Mouse (Mus musculus) hindbrain, embryonic 16.5 days (tissue): ENCODE measurements around the gene Maff. TPM values are rescaled to one million over a fixed set of nuclear protein-coding genes. Genes with fewer than 3 reads are reported as not detected.
A peak's percentile ranks its signal among the peaks of the same experiment; 100 is the strongest.

Experiments
- ATAC-seq: fragments of 200-750 bp; cut with Nextera tagmentation; 2 replicates; pipeline ENCODE4 v1.8.0; 2017; ENCODE audit warnings: moderate TSS enrichment, moderate library complexity
- H3K27ac ChIP-seq: fragments of 300-500 bp; sonication (generic); 2 replicates; pipeline ENCODE4 v1.5.1; 2014; ENCODE audit warnings: low read depth, mild to moderate bottlenecking, control low read depth, low read length, moderate library complexity
- H3K27me3 ChIP-seq: fragments of 300-500 bp; sonication (generic); replicated peaks from 2 replicates; pipeline ENCODE4 v1.6.1; 2014; ENCODE audit warnings: low read length; ENCODE audit not compliant: control insufficient read depth, insufficient read depth
- H3K36me3 ChIP-seq: fragments of 300-500 bp; sonication (generic); 2 replicates; pipeline ENCODE4 v1.6.1; 2014; ENCODE audit warnings: mild to moderate bottlenecking, low read length, moderate library complexity, mixed read lengths; ENCODE audit not compliant: control insufficient read depth, insufficient read depth
- H3K4me1 ChIP-seq: fragments of 300-500 bp; sonication (generic); 2 replicates; pipeline ENCODE4 v1.6.1; 2014; ENCODE audit warnings: low read depth, low read length; ENCODE audit not compliant: control insufficient read depth, insufficient read depth
- H3K4me2 ChIP-seq: fragments of 300-500 bp; sonication (generic); 2 replicates; pipeline ENCODE4 v1.6.1; 2014; ENCODE audit warnings: mild to moderate bottlenecking, low read length, control low read depth, moderate library complexity
- H3K4me3 ChIP-seq: fragments of 300-500 bp; sonication (generic); 2 replicates; pipeline ENCODE4 v1.5.1; 2014; ENCODE audit warnings: mild to moderate bottlenecking, low read length, control low read depth, moderate library complexity
- H3K9ac ChIP-seq: fragments of 300-500 bp; sonication (generic); 2 replicates; pipeline ENCODE4 v1.6.1; 2014; ENCODE audit warnings: low read depth, mild to moderate bottlenecking, control low read depth, low read length, moderate library complexity
- H3K9me3 ChIP-seq: fragments of 300-500 bp; sonication (generic); 2 replicates; pipeline ENCODE4 v1.6.1; 2014; ENCODE audit warnings: mild to moderate bottlenecking, low read length, moderate library complexity; ENCODE audit not compliant: control insufficient read depth
- WGBS: fragments of 180-500 bp; shearing (Covaris S2); extraction: QIAGEN DNeasy Blood & Tissue Kit; methylation state at CpG from one replicate; pipeline ENCODE4 v1.1.7; 2014; 5-methylcytosine and 5-hydroxymethylcytosine counted together
- polyA plus RNA-seq: library from polyadenylated mRNA; unstranded; fragments of >200 nt; fragmentation: Nextera tagmentation; extraction: Ambion mirVana; gene quantifications from 2 replicates; pipeline ENCODE4 v1.2.1, GENCODE M21; 2015

Gene Maff
- polyA plus RNA-seq, 1 experiment from 2014 or later: 1.2 TPM

- Histone ChIP-seq H3K4me1 (peaks cover 11% of the 10 kb centered on the region), H3K27ac (peak overlapping the region; percentile 62), H3K9me3 (no peaks in the 10 kb centered on the region), H3K36me3 (peaks cover 4% of the 10 kb centered on the region), H3K27me3 (0 out of 2 replicates have a peak, but pooled peaks cover 5% of the 10 kb centered on the region), H3K4me3 (peak overlapping the region; percentile 49), H3K9ac (peak overlapping the region; percentile 69), H3K4me2 (peak overlapping the region; percentile 99)
- peak; percentile 74 for ATAC-seq
- under 1% methylated on average over 67 of the region's 77 CpGs for WGBS
Measured at GRCm38 (mm10) chr15:79357036-79357911, 10.9 kb downstream of the Maff start.

GRCm38 (mm10) chr15:79357974-79358690, 11.7 kb downstream of the Maff start:
- Histone ChIP-seq H3K9ac (no peak overlapping the region; the same call in 1 of the 2 replicates), H3K4me2 (peak overlapping the region; percentile 99), H3K36me3 (peaks cover 9% of the 10 kb centered on the region), H3K9me3 (no peaks in the 10 kb centered on the region), H3K4me1 (peaks cover 11% of the 10 kb centered on the region), H3K4me3 (peak overlapping the region; percentile 49; the same call in 1 of the 2 replicates), H3K27me3 (0 out of 2 replicates have a peak, but pooled peaks cover 5% of the 10 kb centered on the region), H3K27ac (no peak overlapping the region)
- 37% methylated on average over 12 of the region's 12 CpGs for WGBS
- no peak; the same call in 1 of the 2 replicates for ATAC-seq

- Histone ChIP-seq H3K9ac (no peak overlapping the region), H3K4me1 (peaks cover 11% of the 10 kb centered on the region), H3K9me3 (no peaks in the 10 kb centered on the region), H3K27ac (no peak overlapping the region), H3K4me2 (no peak overlapping the region), H3K27me3 (0 out of 2 replicates have a peak, but pooled peaks cover 5% of the 10 kb centered on the region), H3K4me3 (no peak overlapping the region), H3K36me3 (peaks cover 20% of the 10 kb centered on the region)
- WGBS: 40% methylated on average over 6 of the region's 6 CpGs
- no peak for ATAC-seq
Measured at GRCm38 (mm10) chr15:79359954-79360353, 13.5 kb downstream of the Maff start.

- Histone ChIP-seq H3K27ac (no peak overlapping the region), H3K9ac (no peak overlapping the region), H3K4me1 (peaks cover 11% of the 10 kb centered on the region), H3K27me3 (0 out of 2 replicates have a peak, but pooled peaks cover 5% of the 10 kb centered on the region), H3K9me3 (no peaks in the 10 kb centered on the region), H3K4me3 (no peak overlapping the region), H3K36me3 (peaks cover 24% of the 10 kb centered on the region), H3K4me2 (no peak overlapping the region)
- no peak for ATAC-seq
- 71% methylated on average over 7 of the region's 7 CpGs for WGBS
Measured at GRCm38 (mm10) chr15:79360371-79360770, 13.9 kb downstream of the Maff start.

- Histone ChIP-seq H3K36me3 (peaks cover 29% of the 10 kb centered on the region), H3K4me3 (no peak overlapping the region), H3K27ac (no peak overlapping the region), H3K9ac (no peak overlapping the region), H3K4me1 (peaks cover 11% of the 10 kb centered on the region), H3K4me2 (no peak overlapping the region), H3K27me3 (0 out of 2 replicates have a peak, but pooled peaks cover 5% of the 10 kb centered on the region), H3K9me3 (no peaks in the 10 kb centered on the region)
- no peak for ATAC-seq
- whole genome bisulfite sequencing: 71% methylated on average over 4 of the region's 4 CpGs
Measured at GRCm38 (mm10) chr15:79361023-79361422, 14.6 kb downstream of the Maff start.

- no peak overlapping the region for H3K4me2 ChIP-seq
- no peak for ATAC-seq
- no peak overlapping the region for H3K27ac ChIP-seq
- H3K9me3 ChIP-seq: no peaks in the 10 kb centered on the region
- WGBS: 77% methylated on average over 6 of the region's 6 CpGs
- H3K4me3 ChIP-seq: no peak overlapping the region
- H3K9ac ChIP-seq: no peak overlapping the region
- H3K27me3 ChIP-seq: no peaks in the 10 kb centered on the region
- H3K4me1 ChIP-seq: no peaks in the 10 kb centered on the region
- H3K36me3 ChIP-seq: peaks cover 31% of the 10 kb centered on the region
Measured at GRCm38 (mm10) chr15:79364120-79364519, 17.7 kb downstream of the Maff start.

- Histone ChIP-seq H3K9me3 (no peaks in the 10 kb centered on the region), H3K27me3 (no peaks in the 10 kb centered on the region), H3K4me3 (no peak overlapping the region), H3K4me1 (no peaks in the 10 kb centered on the region), H3K27ac (no peak overlapping the region), H3K9ac (no peak overlapping the region), H3K4me2 (no peak overlapping the region), H3K36me3 (peaks cover 35% of the 10 kb centered on the region)
- no peak for ATAC-seq
- WGBS: 98% methylated on average over 12 of the region's 12 CpGs
Measured at GRCm38 (mm10) chr15:79365068-79365467, 18.6 kb downstream of the Maff start.

GRCm38 (mm10) chr15:79366402-79366801, 20.0 kb downstream of the Maff start:
- 92% methylated on average over 5 of the region's 5 CpGs for WGBS
- no peaks in the 10 kb centered on the region for H3K4me1 ChIP-seq
- H3K36me3 ChIP-seq: peaks cover 35% of the 10 kb centered on the region

GRCm38 (mm10) chr15:79368313-79368811, 21.9 kb downstream of the Maff start:
- Histone ChIP-seq H3K4me3 (no peak overlapping the region), H3K9me3 (no peaks in the 10 kb centered on the region), H3K9ac (no peak overlapping the region), H3K4me2 (no peak overlapping the region), H3K27me3 (no peaks in the 10 kb centered on the region), H3K27ac (no peak overlapping the region), H3K36me3 (peaks cover 25% of the 10 kb centered on the region), H3K4me1 (no peaks in the 10 kb centered on the region)
- no peak; the same call in 1 of the 2 replicates for ATAC-seq
- 67% methylated on average over 14 of the region's 14 CpGs for WGBS

More at GRCm38 (mm10) chr15:79366402-79366801, 20.0 kb downstream of the Maff start:
- H3K9me3 ChIP-seq: no peaks in the 10 kb centered on the region
- no peak for ATAC-seq
- no peaks in the 10 kb centered on the region for H3K27me3 ChIP-seq
- no peak overlapping the region for H3K4me3 ChIP-seq
- H3K27ac ChIP-seq: no peak overlapping the region
- no peak overlapping the region for H3K9ac ChIP-seq
- no peak overlapping the region for H3K4me2 ChIP-seq
